Mouse (Mus musculus) liver, adult 2 months (tissue): ENCODE results near the gene Atp6ap1l. TPM values are rescaled to one million over a fixed set of nuclear protein-coding genes. Genes with fewer than 3 reads are reported as not detected.

Source experiments
- DNase-seq: peaks from one replicate; pipeline ENCODE4 v3.0.0-alpha.2; 2011; ENCODE audit warnings: low read depth, low spot score; ENCODE audit errors: extremely low read depth
- H3K27ac ChIP-seq: fragments of 200-500 bp; replicated peaks from 2 replicates; pipeline ENCODE4 v1.5.1; 2012; ENCODE audit warnings: low read depth, mild to moderate bottlenecking, control low read depth, inconsistent platforms, low read length; ENCODE audit not compliant: insufficient read depth
- H3K27me3 ChIP-seq: fragments of 200-500 bp; 2 replicates; pipeline ENCODE4 v1.6.1; 2012; ENCODE audit warnings: mild to moderate bottlenecking, moderate library complexity, low read length, inconsistent platforms; ENCODE audit not compliant: control insufficient read depth, insufficient read depth
- H3K36me3 ChIP-seq: fragments of 200-500 bp; 2 replicates; pipeline ENCODE4 v1.6.1; 2012; ENCODE audit warnings: low read length, inconsistent platforms; ENCODE audit not compliant: control insufficient read depth, insufficient read depth
- H3K4me1 ChIP-seq: fragments of 200-500 bp; 2 replicates; pipeline ENCODE4 v1.6.1; 2011; ENCODE audit warnings: low read length; ENCODE audit not compliant: control insufficient read depth, insufficient read depth
- H3K4me3 ChIP-seq: fragments of 200-500 bp; 2 replicates; pipeline ENCODE4 v1.5.1; 2011; ENCODE audit warnings: low read depth, mild to moderate bottlenecking, control low read depth, low read length, moderate library complexity; ENCODE audit not compliant: insufficient read depth
- H3K79me2 ChIP-seq: fragments of 200-500 bp; 2 replicates; pipeline ENCODE4 v1.6.1; 2012; ENCODE audit warnings: inconsistent platforms, mild to moderate bottlenecking, low read length, moderate library complexity; ENCODE audit not compliant: control insufficient read depth, insufficient read depth
- H3K9ac ChIP-seq: fragments of 200-500 bp; 2 replicates; pipeline ENCODE4 v1.6.1; 2012; ENCODE audit warnings: low read depth, mild to moderate bottlenecking, control low read depth, inconsistent platforms, low read length
- CTCF ChIP-seq: fragments of 200-500 bp; IDR thresholded peaks from 2 replicates; pipeline ENCODE4 v1.5.1; 2011; ENCODE audit warnings: low read depth, low read length, control low read depth
- POLR2A ChIP-seq: fragments of 200-500 bp; IDR thresholded peaks from 2 replicates; pipeline ENCODE4 v1.6.1; 2011; ENCODE audit warnings: low read length, control low read depth; ENCODE audit not compliant: insufficient read depth; ENCODE audit errors: extremely low read depth
- WGBS: fragments of 180-500 bp; shearing (Covaris S2); methylation state at CpG from one replicate; pipeline ENCODE4 v1.1.7; 2018; 5-methylcytosine and 5-hydroxymethylcytosine counted together
- polyA plus RNA-seq: library from polyadenylated mRNA; depleted of rRNA; stranded (reverse); fragments of >200 nt; gene quantifications from 2 replicates; pipeline ENCODE4 v1.2.3, GENCODE M21; 2012
- total RNA-seq: library from RNA; depleted of rRNA; stranded (reverse); fragments of >200 nt; gene quantifications from 2 replicates; pipeline ENCODE4 v1.2.3, GENCODE M21; 2014

Gene Atp6ap1l
- total and polyA plus RNA-seq, 2 experiments: not detected

DNA sequence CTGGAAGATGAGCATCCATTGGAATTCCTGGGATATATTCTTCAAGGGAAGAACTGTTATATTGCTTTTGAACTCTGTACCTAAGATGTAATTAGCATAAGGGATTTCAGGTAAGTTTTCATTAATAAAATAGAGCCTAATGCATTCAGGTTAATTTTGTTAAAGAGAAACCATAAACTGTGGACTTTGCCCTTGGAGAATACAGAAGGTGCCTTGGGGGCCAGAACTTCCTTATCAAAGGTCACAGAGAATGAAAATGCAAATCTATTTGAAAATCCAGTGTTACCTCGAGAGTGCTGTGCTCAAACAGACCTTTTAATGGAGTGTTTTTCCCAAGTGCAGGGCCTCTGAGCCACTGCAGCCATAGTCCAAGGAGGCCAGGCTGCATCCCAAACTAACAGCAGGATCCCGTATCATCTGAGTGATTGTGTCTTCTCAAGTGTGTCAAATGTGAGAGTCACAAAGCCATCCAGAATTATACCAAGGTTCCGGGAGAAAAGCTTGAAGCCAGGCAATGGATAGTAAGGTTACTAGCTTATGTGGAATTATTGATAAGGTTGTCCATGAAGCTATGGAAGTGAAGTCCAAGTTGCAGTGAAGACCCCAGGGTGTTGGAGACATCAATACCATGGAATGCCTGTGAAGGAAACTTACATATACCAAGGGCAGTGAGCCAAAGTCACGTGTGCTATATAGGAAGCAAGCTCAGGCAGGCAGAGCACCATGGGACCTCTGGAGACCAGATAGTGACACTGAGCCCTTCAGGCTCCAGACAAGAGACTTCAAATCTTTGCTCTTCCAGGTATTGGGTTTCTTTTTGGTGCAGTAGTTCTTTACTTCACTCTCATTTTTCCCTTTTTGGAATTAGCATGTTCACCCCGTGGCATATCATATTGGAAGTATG, 52.2 kb downstream of the Atp6ap1l start:
- no peak for DNase-seq
- Histone ChIP-seq H3K27ac (no peak overlapping the region), H3K9ac (no peak overlapping the region), H3K4me3 (no peak overlapping the region), H3K27me3 (no peaks in the 10 kb centered on the region), H3K36me3 (no peaks in the 10 kb centered on the region), H3K4me1 (no peaks in the 10 kb centered on the region), H3K79me2 (no peaks in the 10 kb centered on the region)
- WGBS: 74% methylated on average over 5 of the region's 5 CpGs
- no peak for TF ChIP-seq POLR2A
- TF ChIP-seq CTCF: no peak

DNA sequence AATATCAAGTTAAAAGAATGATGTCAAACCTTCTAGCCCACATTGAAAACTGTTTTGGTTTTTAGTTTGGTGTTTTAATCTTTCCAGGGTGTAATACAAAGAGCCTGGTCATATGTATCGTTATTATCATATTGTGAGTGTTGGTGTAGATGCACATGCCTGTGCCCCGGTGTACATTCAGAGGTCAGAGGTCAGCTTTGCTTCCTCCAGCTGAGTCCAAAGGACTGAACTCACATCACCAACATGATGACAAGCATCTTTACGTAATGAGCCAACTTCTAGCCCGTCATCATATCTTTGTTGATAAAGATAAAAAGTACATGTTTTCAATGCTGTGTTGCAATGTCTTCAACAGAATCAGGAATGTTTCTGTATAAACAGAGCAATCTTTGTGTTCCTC, 53.4 kb downstream of the Atp6ap1l start:
- WGBS: 41% methylated on average over 4 of the region's 4 CpGs
- no peaks in the 10 kb centered on the region for H3K79me2 ChIP-seq
- no peak overlapping the region for H3K4me3 ChIP-seq
- TF ChIP-seq CTCF: no peak
- TF ChIP-seq POLR2A: no peak
- DNase-seq: no peak
- H3K4me1 ChIP-seq: no peaks in the 10 kb centered on the region
- H3K36me3 ChIP-seq: no peaks in the 10 kb centered on the region
- H3K27ac ChIP-seq: no peak overlapping the region
- no peak overlapping the region for H3K9ac ChIP-seq
- H3K27me3 ChIP-seq: no peaks in the 10 kb centered on the region

DNA sequence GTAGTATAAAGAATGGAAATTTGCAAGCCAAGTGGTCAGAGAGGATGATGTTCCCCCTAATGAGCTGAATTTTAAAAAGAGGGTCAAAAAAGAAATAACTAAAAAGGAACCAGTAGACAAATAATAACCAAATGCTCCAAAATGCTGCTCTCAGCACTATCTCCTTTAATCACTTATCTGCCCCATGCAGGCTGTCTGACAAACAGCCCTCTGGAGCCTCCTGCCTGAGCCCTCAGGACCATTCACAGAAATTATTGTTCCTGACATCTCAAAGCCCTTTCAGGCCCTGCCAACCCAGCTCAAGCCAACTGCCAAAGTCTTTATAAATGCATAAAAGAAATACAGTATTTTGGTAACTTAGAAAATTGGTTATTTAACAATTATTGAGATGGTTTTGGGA, 61.0 kb downstream of the Atp6ap1l start:
- Histone ChIP-seq H3K36me3 (no peaks in the 10 kb centered on the region), H3K27ac (no peak overlapping the region), H3K4me1 (no peaks in the 10 kb centered on the region; the same call in 1 of the 2 replicates), H3K9ac (no peak overlapping the region), H3K4me3 (no peak overlapping the region), H3K79me2 (no peaks in the 10 kb centered on the region), H3K27me3 (no peaks in the 10 kb centered on the region)
- TF ChIP-seq POLR2A: no peak
- TF ChIP-seq CTCF: no peak
- DNase-seq: no peak

DNA sequence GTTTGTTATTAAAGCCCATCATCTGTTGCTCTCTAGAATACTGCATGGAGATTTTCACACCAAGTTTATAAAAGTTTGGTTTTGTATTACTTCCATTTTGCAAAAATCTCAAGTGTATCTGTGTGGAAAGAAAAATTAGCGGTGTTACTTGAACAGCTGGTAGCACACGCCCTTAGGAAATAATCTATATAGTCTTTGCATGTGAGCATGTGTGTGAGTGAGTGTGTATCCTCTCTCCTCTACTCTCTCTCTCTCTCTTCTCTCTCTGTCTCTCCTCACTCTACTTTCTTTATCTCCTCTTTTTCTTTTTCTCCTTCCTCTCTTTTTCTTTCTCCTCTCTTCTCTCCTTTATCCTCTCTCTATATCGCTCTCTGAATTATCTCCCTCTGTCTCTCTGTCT, 61.7 kb downstream of the Atp6ap1l start:
- Histone ChIP-seq H3K27me3 (no peaks in the 10 kb centered on the region), H3K79me2 (no peaks in the 10 kb centered on the region), H3K9ac (no peak overlapping the region), H3K36me3 (no peaks in the 10 kb centered on the region), H3K4me1 (no peaks in the 10 kb centered on the region; the same call in 1 of the 2 replicates), H3K27ac (no peak overlapping the region), H3K4me3 (no peak overlapping the region)
- TF ChIP-seq CTCF (no peak), POLR2A (no peak)
- DNase-seq: no peak
- 90% methylated on average over 3 of the region's 3 CpGs for WGBS

DNA sequence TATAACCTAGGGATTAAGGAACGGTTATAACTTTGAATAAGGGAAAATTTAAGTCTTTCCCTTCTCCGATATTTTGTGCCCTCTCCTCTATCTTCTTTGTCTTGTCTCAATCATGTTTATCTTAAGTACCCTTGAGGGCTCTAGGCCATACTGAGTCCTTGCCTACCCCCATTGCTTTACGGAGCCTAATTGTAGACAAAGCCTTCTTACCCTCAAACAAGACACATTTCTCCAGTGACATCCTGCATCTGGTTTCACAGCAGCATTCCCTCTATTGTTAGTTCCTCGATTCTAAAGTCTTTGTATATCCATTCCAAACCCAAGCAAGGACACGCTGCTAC, 64.0 kb downstream of the Atp6ap1l start:
- H3K9ac ChIP-seq: no peak overlapping the region
- H3K79me2 ChIP-seq: no peaks in the 10 kb centered on the region
- 53% methylated on average over 5 of the region's 5 CpGs for WGBS
- no peak for DNase-seq
- TF ChIP-seq CTCF (no peak), POLR2A (no peak)
- no peak overlapping the region for H3K4me3 ChIP-seq
- no peaks in the 10 kb centered on the region; the same call in 1 of the 2 replicates for H3K4me1 ChIP-seq
- H3K27ac ChIP-seq: no peak overlapping the region
- no peaks in the 10 kb centered on the region for H3K27me3 ChIP-seq
- H3K36me3 ChIP-seq: no peaks in the 10 kb centered on the region

DNA sequence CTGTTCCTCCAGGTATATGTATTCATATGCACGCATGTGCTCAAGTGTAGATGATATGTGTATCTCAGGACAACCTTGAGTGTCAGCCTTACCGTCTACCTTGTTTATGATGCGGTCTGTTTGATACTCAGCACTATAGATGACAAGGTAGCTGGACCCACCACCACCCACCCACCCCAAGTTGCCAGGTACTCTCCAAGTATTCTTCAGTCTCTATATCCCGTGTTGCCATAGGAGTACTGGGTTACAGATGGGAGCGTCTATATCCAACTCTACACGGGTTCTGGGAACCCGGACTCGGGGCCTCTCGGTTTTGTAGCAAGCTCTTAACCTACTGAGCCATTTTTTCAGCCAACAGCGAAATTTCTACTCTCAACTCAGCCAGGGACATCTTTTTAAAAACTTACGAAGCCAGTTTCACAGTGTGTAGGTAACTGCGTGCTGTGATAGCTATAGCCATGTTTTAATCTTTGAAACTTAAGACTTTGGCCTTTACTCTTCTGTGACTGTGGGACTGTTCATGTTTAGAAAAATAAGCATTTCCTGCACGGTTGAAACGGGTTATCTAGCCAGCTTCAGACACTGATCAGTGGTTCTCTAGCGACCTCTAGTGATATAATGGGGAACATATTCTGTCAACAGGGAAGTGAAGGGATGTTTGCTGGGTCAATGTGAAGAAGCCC, 64.5 kb downstream of the Atp6ap1l start:
- Histone ChIP-seq H3K27ac (no peak overlapping the region), H3K4me1 (no peaks in the 10 kb centered on the region; the same call in 1 of the 2 replicates), H3K79me2 (no peaks in the 10 kb centered on the region), H3K36me3 (no peaks in the 10 kb centered on the region), H3K9ac (no peak overlapping the region), H3K27me3 (no peaks in the 10 kb centered on the region), H3K4me3 (no peak overlapping the region)
- WGBS: 46% methylated on average over 15 of the region's 15 CpGs
- TF ChIP-seq CTCF (peak; percentile 46), POLR2A (no peak)
- DNase-seq: peak; percentile 64
